Mouse (Mus musculus) heart, adult 2 months (tissue): ENCODE measurements around the gene C6.

ENCODE experiments used
- CTCF ChIP-seq: fragments of 200-600 bp; IDR thresholded peaks from 2 replicates; pipeline ENCODE4 v1.8.1; 2022; ENCODE audit warnings: antibody characterized with exemption, mild to moderate bottlenecking, moderate library complexity
- EP300 ChIP-seq: fragments of 200-500 bp; IDR thresholded peaks from 2 replicates; pipeline ENCODE4 v1.6.1; 2011; ENCODE audit warnings: low read depth, low read length, control low read depth; ENCODE audit not compliant: insufficient read depth
- POLR2A ChIP-seq: fragments of 200-500 bp; IDR thresholded peaks from 2 replicates; pipeline ENCODE4 v1.6.1; 2011; ENCODE audit warnings: mild to moderate bottlenecking, low read depth, low read length, control low read depth; ENCODE audit not compliant: insufficient read depth

DNA sequence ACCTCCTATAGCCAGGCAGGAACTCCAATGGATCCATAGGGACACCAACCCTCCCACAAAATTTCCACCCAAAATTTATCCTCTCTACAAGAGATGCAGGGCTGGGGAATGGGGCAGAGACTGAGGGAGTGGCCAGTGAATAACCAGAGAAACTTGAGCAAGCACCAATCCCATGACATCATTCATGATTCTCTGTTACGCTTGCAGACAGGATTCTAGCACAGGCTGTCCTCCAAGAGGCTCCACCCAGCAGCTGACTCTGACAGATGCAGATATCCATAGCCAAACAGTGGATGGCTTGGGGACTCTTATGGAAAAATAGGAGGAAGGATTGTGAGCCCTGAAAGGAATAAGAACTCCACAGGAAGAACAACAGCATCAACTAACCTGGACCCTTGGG is 94.2 kb downstream of the C6 start:
- TF ChIP-seq CTCF, result no peak
- no peak for TF ChIP-seq POLR2A
- TF ChIP-seq EP300, result no peak
